Mouse (Mus musculus) layer of hippocampus, adult 11-12 months (tissue): Measurements from ENCODE around the gene Klra8.
"Not testable (repeated sequence)": the region's sequence is repeated elsewhere in the genome, so short reads cannot be mapped to it uniquely, and the experiment has no call there.

ENCODE experiments used
- DNase-seq: peaks from one replicate; pipeline ENCODE4 v3.0.0; 2022; ENCODE audit warnings: low spot score

Gene Klra8

DNA sequence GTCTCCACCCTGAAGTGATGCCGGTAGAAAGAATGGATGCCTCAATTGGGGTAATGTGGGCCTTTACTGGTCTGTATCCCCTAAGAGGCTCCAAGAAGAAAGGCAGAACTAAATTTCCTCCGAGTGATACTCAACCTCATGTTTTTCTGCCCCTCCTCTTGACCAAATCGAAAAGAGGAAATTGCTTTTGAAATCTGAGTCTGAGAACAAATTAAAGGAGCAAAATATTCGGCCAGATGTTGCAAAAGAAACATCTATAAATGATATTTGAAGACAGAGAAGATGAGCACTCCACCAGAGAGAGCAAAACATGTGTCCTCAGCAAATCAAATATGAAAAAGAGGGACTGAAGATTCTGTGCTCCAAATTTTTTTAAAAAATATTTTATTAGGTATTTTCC is at the start of gene Klra8:
Gene Klra8, minus strand, starts transcription at position 101 of the 400 bp plus-strand sequence.
- DNase-seq, result not testable (repeated sequence)

DNA sequence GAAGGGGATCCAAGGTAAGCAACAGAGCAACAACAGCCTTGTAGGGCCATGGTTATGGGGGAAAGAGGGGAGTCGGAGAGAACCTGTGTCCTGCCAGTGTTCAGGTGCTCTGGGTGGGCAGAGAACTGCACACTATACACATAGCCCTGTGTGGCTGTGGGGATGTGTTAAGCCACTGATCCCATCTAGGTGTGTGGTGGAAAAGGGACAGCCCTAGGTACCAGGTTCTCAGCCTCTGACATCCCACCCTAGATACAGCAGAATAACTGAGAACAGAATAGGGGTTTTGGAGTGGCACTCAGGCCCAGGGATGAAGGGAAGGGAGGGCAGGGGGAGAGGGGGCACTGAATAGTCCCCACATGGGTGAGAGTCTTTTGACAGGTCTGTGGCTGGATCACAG is 19.2 kb downstream of the Klra8 start:
- no peak for DNase-seq

DNA sequence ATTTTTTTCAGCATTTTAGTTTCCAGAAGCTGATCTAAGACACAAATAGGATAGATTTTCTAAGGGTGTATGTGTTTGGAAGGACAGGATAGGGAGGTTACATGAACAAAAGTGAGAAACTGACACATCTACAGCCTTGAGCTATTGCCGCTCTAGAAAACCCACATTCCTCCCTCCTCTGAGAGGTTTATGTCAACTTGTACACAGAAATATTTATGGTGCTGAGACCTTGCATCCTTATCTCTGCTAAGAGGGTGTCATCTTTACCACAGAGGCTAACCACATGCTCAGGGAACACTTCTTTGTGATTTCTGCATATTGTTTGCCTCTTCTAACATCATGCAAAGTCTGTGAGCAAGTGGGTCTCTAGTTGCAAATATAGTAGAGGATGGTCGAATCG is 27.0 kb downstream of the Klra8 start:
- not testable (repeated sequence) for DNase-seq

DNA sequence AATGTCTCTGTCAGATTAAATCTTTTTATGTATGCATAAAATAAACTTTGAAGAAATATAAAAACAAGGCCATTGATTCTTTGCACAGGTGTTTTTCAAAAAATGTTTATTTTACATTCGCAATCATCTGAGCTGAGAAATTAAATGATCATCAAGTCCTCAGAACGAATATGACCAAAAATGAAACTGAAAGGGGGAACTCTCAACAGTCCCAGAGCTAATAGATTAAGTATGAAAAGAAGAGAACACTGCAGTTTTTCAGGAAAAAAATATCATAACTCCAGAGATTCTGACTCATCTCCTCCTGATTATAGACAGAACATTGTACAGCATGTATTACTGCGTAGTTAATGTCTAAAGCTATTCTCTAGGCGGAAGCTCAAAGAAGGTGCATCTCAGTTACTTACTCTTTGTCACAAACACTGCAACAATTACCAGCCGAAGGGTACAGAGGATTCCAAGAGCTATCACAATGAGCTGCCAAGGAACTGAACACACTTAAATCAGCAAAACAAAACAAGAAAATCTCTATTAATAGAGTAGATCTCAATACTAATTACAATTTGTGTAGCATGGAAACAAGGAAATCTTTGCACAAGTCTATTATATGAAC is 37.3 kb downstream of the Klra8 start:
- no peak for DNase-seq

DNA sequence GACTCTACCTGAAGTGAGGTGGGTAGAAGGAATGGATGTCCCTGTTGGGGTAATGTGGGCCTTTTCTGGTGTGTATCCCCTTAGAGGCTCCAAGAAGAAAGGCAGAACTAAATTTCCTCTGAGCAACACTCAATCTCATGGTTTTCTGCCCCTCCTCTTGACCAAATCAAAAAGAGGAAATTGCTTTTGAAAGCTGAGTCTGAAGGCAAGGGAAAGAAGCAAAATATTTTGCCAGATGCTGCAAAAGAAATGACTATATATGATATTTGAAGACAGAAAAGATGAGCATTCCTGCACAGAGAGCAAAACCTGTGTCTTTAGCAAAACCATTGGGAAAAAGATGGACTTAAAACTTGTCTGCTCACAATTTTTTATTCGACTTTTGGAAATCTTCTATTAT is 62.5 kb downstream of the Klra8 start, which contains the start of gene Klra4:
Gene Klra4, minus strand, starts transcription at position 101 of the 400 bp plus-strand sequence.
- not testable (repeated sequence) for DNase-seq
